Mouse (Mus musculus): ENCODE data around the gene Plk3. TPM values are rescaled to one million over a fixed set of nuclear protein-coding genes. Genes with fewer than 3 reads are reported as not detected.

Gene Plk3
- polyA plus RNA-seq, 1 experiment from 2014 or later, result 5.6 TPM

GRCm38 (mm10) chr4:117090586-117090985, 43.2 kb downstream of the Plk3 start:
- Histone ChIP-seq H3K4me3 (ENCODE audit: low read depth, low read length) (no peak overlapping the region), H3K4me2 (ENCODE audit: low read depth, low read length) (no peak overlapping the region), H3K4me1 (ENCODE audit: control insufficient read depth, insufficient read depth, low read length) (peaks cover 3% of the 10 kb centered on the region; the same call in 1 of the 2 replicates), H3K27ac (replicated peaks; ENCODE audit: low read depth, low read length) (no peak overlapping the region), H3K27me3 (replicated peaks; ENCODE audit: control insufficient read depth, insufficient read depth, low read length) (no peaks in the 10 kb centered on the region), H3K36me3 (ENCODE audit: control insufficient read depth, insufficient read depth, low read length) (peaks cover 23% of the 10 kb centered on the region), H3K9ac (ENCODE audit: low read depth, low read length) (no peak overlapping the region), H3K9me3 (ENCODE audit: control insufficient read depth, low read length) (no peaks in the 10 kb centered on the region)
- DNase-seq (ENCODE audit: low spot score) (no peak), ATAC-seq (ENCODE audit: low read depth) (no peak)
- WGBS, result 83% methylated on average over 7 of the region's 7 CpGs

GRCm38 (mm10) chr4:117087948-117088640, 45.7 kb downstream of the Plk3 start:
- no peak overlapping the region for H3K27ac ChIP-seq (replicated peaks; ENCODE audit: low read depth, low read length)
- ATAC-seq (ENCODE audit: low read depth) (no peak), DNase-seq (ENCODE audit: low spot score) (no peak)
- no peak overlapping the region for H3K4me2 ChIP-seq (ENCODE audit: low read depth, low read length)
- H3K9ac ChIP-seq (ENCODE audit: low read depth, low read length), result no peak overlapping the region
- no peaks in the 10 kb centered on the region for H3K4me1 ChIP-seq (ENCODE audit: control insufficient read depth, insufficient read depth, low read length)
- 76% methylated on average over 7 of the region's 7 CpGs for WGBS
- no peaks in the 10 kb centered on the region for H3K27me3 ChIP-seq (replicated peaks; ENCODE audit: control insufficient read depth, insufficient read depth, low read length)
- H3K9me3 ChIP-seq (ENCODE audit: control insufficient read depth, low read length), result no peaks in the 10 kb centered on the region
- H3K36me3 ChIP-seq (ENCODE audit: control insufficient read depth, insufficient read depth, low read length), result peaks cover 35% of the 10 kb centered on the region
- no peak overlapping the region for H3K4me3 ChIP-seq (ENCODE audit: low read depth, low read length)

Small RNAs within 50 kb of the gene (microRNA-seq; reads per million reads assigned to microRNA genes)
- gene Gm22398 (ENCODE audit: borderline number of aligned reads), result not detected

Other genes with a start within 250 kb of the Plk3 start
- gene Urod, start 139.6 kb downstream of the Plk3 start, polyA plus RNA-seq (2014; fragmentation: Nextera tagmentation; extraction: Ambion mirVana), result 74.0 and 77.1 TPM in 2 replicates
- gene Hectd3, start 138.6 kb downstream of the Plk3 start, polyA plus RNA-seq (2014; fragmentation: Nextera tagmentation; extraction: Ambion mirVana), result 9.1 and 9.8 TPM in 2 replicates
- gene Eif2b3, start 114.6 kb downstream of the Plk3 start, polyA plus RNA-seq (2014; fragmentation: Nextera tagmentation; extraction: Ambion mirVana), result 38.6 and 48.4 TPM in 2 replicates
- gene Ptch2, start 37.9 kb downstream of the Plk3 start, polyA plus RNA-seq (2014; fragmentation: Nextera tagmentation; extraction: Ambion mirVana), result 9.0 and 11.0 TPM in 2 replicates
- gene Btbd19, start 8.2 kb downstream of the Plk3 start, polyA plus RNA-seq (2014; fragmentation: Nextera tagmentation; extraction: Ambion mirVana), result 6.6 and 7.0 TPM in 2 replicates
- 0.30 and 0.84 TPM in 2 replicates for gene Tctex1d4, start 7.2 kb downstream of the Plk3 start, polyA plus RNA-seq (2014; fragmentation: Nextera tagmentation; extraction: Ambion mirVana)
- gene Rps8, start 22.3 kb upstream of the Plk3 start, polyA plus RNA-seq (2014; fragmentation: Nextera tagmentation; extraction: Ambion mirVana), result 1,243 and 1,364 TPM in 2 replicates
- 42.9 and 50.7 TPM in 2 replicates for gene Kif2c, start 48.7 kb upstream of the Plk3 start, polyA plus RNA-seq (2014; fragmentation: Nextera tagmentation; extraction: Ambion mirVana)
- 15.5 and 21.9 TPM in 2 replicates for gene Tmem53, start 118.0 kb upstream of the Plk3 start, polyA plus RNA-seq (2014; fragmentation: Nextera tagmentation; extraction: Ambion mirVana)
- gene Armh1, start 118.2 kb upstream of the Plk3 start, polyA plus RNA-seq (2014; fragmentation: Nextera tagmentation; extraction: Ambion mirVana), result 1.3 and 1.8 TPM in 2 replicates

All from embryonic facial prominence, embryonic 14.5 days (tissue).